Mouse (Mus musculus): ENCODE measurements around the gene Ccl6. TPM values are rescaled to one million over a fixed set of nuclear protein-coding genes. Genes with fewer than 3 reads are reported as not detected.
A peak's percentile ranks its signal among the peaks of the same experiment; 100 is the strongest.

Ccl6 gene
- polyA plus RNA-seq, 1 experiment, result 218 TPM

- no peak overlapping the region for H3K4me3 ChIP-seq (replicated peaks; ENCODE audit: control insufficient read depth, low read depth, low read length)
- no peak overlapping the region for H3K27ac ChIP-seq (ENCODE audit: control insufficient read depth, insufficient read depth, low read depth, low read length, poor library complexity)
- WGBS, result 44% methylated on average over 7 of the region's 7 CpGs
- peaks cover 2% of the 10 kb centered on the region; the same call in 1 of the 2 replicates for H3K4me1 ChIP-seq (ENCODE audit: control insufficient read depth, insufficient read depth, low read length)
- TF ChIP-seq POLR2A (IDR thresholded peaks at IDR 0.05; ENCODE audit: borderline replicate concordance, control insufficient read depth, low read depth, low read length) (no peak), CTCF (IDR thresholded peaks at IDR 0.05; ENCODE audit: control insufficient read depth, insufficient read depth, low read length) (no peak)
Measured at GRCm38 (mm10) chr11:83595669-83596455, 3.0 kb upstream of the Ccl6 start.

- Histone ChIP-seq H3K4me3 (replicated peaks; ENCODE audit: control insufficient read depth, low read depth, low read length) (no peak overlapping the region), H3K4me1 (ENCODE audit: control insufficient read depth, insufficient read depth, low read length) (peaks cover 2% of the 10 kb centered on the region; the same call in 1 of the 2 replicates), H3K27ac (ENCODE audit: control insufficient read depth, insufficient read depth, low read depth, low read length, poor library complexity) (no peak overlapping the region; the same call in 1 of the 2 replicates)
- 38% methylated on average over 5 of the region's 5 CpGs for WGBS
- TF ChIP-seq CTCF (IDR thresholded peaks at IDR 0.05; ENCODE audit: control insufficient read depth, insufficient read depth, low read length) (no peak), POLR2A (IDR thresholded peaks at IDR 0.05; ENCODE audit: borderline replicate concordance, control insufficient read depth, low read depth, low read length) (no peak)
Measured at GRCm38 (mm10) chr11:83593453-83593852, 566 bp upstream of the Ccl6 start.

GRCm38 (mm10) chr11:83584232-83584631 lies 8.7 kb downstream of the Ccl6 start:
- WGBS, result 27% methylated on average over 2 of the region's 2 CpGs
- no peaks in the 10 kb centered on the region; the same call in 1 of the 2 replicates for H3K4me1 ChIP-seq (ENCODE audit: control insufficient read depth, insufficient read depth, low read length)
- no peak for TF ChIP-seq POLR2A (IDR thresholded peaks at IDR 0.05; ENCODE audit: borderline replicate concordance, control insufficient read depth, low read depth, low read length)
- TF ChIP-seq CTCF (IDR thresholded peaks at IDR 0.05; ENCODE audit: control insufficient read depth, insufficient read depth, low read length), result peak; percentile 17; the same call in 1 of the 2 replicates
- no peak overlapping the region for H3K4me3 ChIP-seq (replicated peaks; ENCODE audit: control insufficient read depth, low read depth, low read length)
- H3K27ac ChIP-seq (ENCODE audit: control insufficient read depth, insufficient read depth, low read depth, low read length, poor library complexity), result no peak overlapping the region

GRCm38 (mm10) chr11:83583450-83583754 lies 9.5 kb downstream of the Ccl6 start:
- no peak for TF ChIP-seq CTCF (IDR thresholded peaks at IDR 0.05; ENCODE audit: control insufficient read depth, insufficient read depth, low read length)
- no peak for TF ChIP-seq POLR2A (IDR thresholded peaks at IDR 0.05; ENCODE audit: borderline replicate concordance, control insufficient read depth, low read depth, low read length)
- Histone ChIP-seq H3K4me3 (replicated peaks; ENCODE audit: control insufficient read depth, low read depth, low read length) (no peak overlapping the region), H3K27ac (ENCODE audit: control insufficient read depth, insufficient read depth, low read depth, low read length, poor library complexity) (no peak overlapping the region)

GRCm38 (mm10) chr11:83582626-83583449 lies 10.0 kb downstream of the Ccl6 start:
- TF ChIP-seq CTCF (IDR thresholded peaks at IDR 0.05; ENCODE audit: control insufficient read depth, insufficient read depth, low read length), result no peak
- no peak for TF ChIP-seq POLR2A (IDR thresholded peaks at IDR 0.05; ENCODE audit: borderline replicate concordance, control insufficient read depth, low read depth, low read length)
- 75% methylated on average over 4 of the region's 4 CpGs for WGBS

More at GRCm38 (mm10) chr11:83583450-83583754, 9.5 kb downstream of the Ccl6 start:
- no peaks in the 10 kb centered on the region; the same call in 1 of the 2 replicates for H3K4me1 ChIP-seq (ENCODE audit: control insufficient read depth, insufficient read depth, low read length)

GRCm38 (mm10) chr11:83581626-83582610 lies 11.0 kb downstream of the Ccl6 start:
- H3K4me3 ChIP-seq (replicated peaks; ENCODE audit: control insufficient read depth, low read depth, low read length), result no peak overlapping the region
- 76% methylated on average over 4 of the region's 4 CpGs for WGBS
- no peak for TF ChIP-seq POLR2A (IDR thresholded peaks at IDR 0.05; ENCODE audit: borderline replicate concordance, control insufficient read depth, low read depth, low read length)
- TF ChIP-seq CTCF (IDR thresholded peaks at IDR 0.05; ENCODE audit: control insufficient read depth, insufficient read depth, low read length), result no peak
- no peaks in the 10 kb centered on the region; the same call in 1 of the 2 replicates for H3K4me1 ChIP-seq (ENCODE audit: control insufficient read depth, insufficient read depth, low read length)
- H3K27ac ChIP-seq (ENCODE audit: control insufficient read depth, insufficient read depth, low read depth, low read length, poor library complexity), result no peak overlapping the region

More at GRCm38 (mm10) chr11:83582626-83583449, 10.0 kb downstream of the Ccl6 start:
- no peak overlapping the region for H3K27ac ChIP-seq (ENCODE audit: control insufficient read depth, insufficient read depth, low read depth, low read length, poor library complexity)
- H3K4me1 ChIP-seq (ENCODE audit: control insufficient read depth, insufficient read depth, low read length), result no peaks in the 10 kb centered on the region; the same call in 1 of the 2 replicates
- H3K4me3 ChIP-seq (replicated peaks; ENCODE audit: control insufficient read depth, low read depth, low read length), result no peak overlapping the region

GRCm38 (mm10) chr11:83580699-83581232 lies 12.1 kb downstream of the Ccl6 start:
- H3K4me1 ChIP-seq (ENCODE audit: control insufficient read depth, insufficient read depth, low read length), result peaks cover 2% of the 10 kb centered on the region; the same call in 1 of the 2 replicates
- no peak overlapping the region for H3K27ac ChIP-seq (ENCODE audit: control insufficient read depth, insufficient read depth, low read depth, low read length, poor library complexity)
- no peak for TF ChIP-seq CTCF (IDR thresholded peaks at IDR 0.05; ENCODE audit: control insufficient read depth, insufficient read depth, low read length)
- no peak for TF ChIP-seq POLR2A (IDR thresholded peaks at IDR 0.05; ENCODE audit: borderline replicate concordance, control insufficient read depth, low read depth, low read length)
- H3K4me3 ChIP-seq (replicated peaks; ENCODE audit: control insufficient read depth, low read depth, low read length), result no peak overlapping the region
- WGBS, result 22% methylated on average over 1 of the region's 1 CpGs
